Mouse (Mus musculus) liver, embryonic 14.5 days (tissue): ENCODE measurements around the gene Tspan1. TPM values are rescaled to one million over a fixed set of nuclear protein-coding genes. Genes with fewer than 3 reads are reported as not detected.

Source experiments
- ATAC-seq: fragments of 200-750 bp; cut with Nextera tagmentation; 2 replicates; pipeline ENCODE4 v1.8.0; 2017; ENCODE audit warnings: moderate number of reproducible peaks, mild to moderate bottlenecking, moderate library complexity; ENCODE audit not compliant: insufficient read depth
- DNase-seq, 3 experiments: peaks; one replicate each; pipeline ENCODE4 v3.0.0-alpha.2; 2012 to 2013; ENCODE audit warnings: low read depth in 3 of 3, low spot score in 3 of 3
- H3K27ac ChIP-seq: fragments of 300-500 bp; sonication (generic); 2 replicates; pipeline ENCODE4 v1.5.1; 2014; ENCODE audit warnings: moderate library complexity, mild to moderate bottlenecking, control low read depth, inconsistent platforms
- H3K27me3 ChIP-seq: fragments of 300-500 bp; sonication (generic); 2 replicates; pipeline ENCODE4 v1.6.1; 2014; ENCODE audit warnings: mild to moderate bottlenecking, low read length, moderate library complexity; ENCODE audit not compliant: control insufficient read depth, insufficient read depth
- H3K36me3 ChIP-seq: fragments of 300-500 bp; sonication (generic); replicated peaks from 2 replicates; pipeline ENCODE4 v1.6.1; 2014; ENCODE audit warnings: low read depth; ENCODE audit not compliant: control insufficient read depth, insufficient read depth
- H3K4me1 ChIP-seq, 2 experiments: fragments of 200-500 bp in 1 of 2; fragments of 300-500 bp in 1 of 2; sonication (generic) in 1 of 2; replicated peaks; 2 replicates each; pipeline ENCODE4 v1.6.1; 2012 to 2014; ENCODE audit warnings: antibody characterized with exemption in 1 of 2, inconsistent platforms in 1 of 2, low read length in 1 of 2; ENCODE audit not compliant: control insufficient read depth in 2 of 2, insufficient read depth in 2 of 2
- H3K4me2 ChIP-seq: fragments of 300-500 bp; sonication (generic); 2 replicates; pipeline ENCODE4 v1.6.1; 2014; ENCODE audit warnings: low read depth, mild to moderate bottlenecking, control low read depth, moderate library complexity
- H3K4me3 ChIP-seq, 2 experiments: fragments of 200-500 bp in 1 of 2; fragments of 300-500 bp in 1 of 2; sonication (generic) in 1 of 2; 2 replicates each; pipeline ENCODE4 v1.5.1; 2012 to 2014; ENCODE audit warnings: low read depth in 2 of 2, low read length in 2 of 2, mild to moderate bottlenecking in 2 of 2, control low read depth in 1 of 2, inconsistent platforms in 1 of 2, moderate library complexity in 1 of 2; ENCODE audit not compliant: insufficient read depth in 1 of 2
- H3K9ac ChIP-seq: fragments of 300-500 bp; sonication (generic); replicated peaks from 2 replicates; pipeline ENCODE4 v1.6.1; 2014; ENCODE audit warnings: mild to moderate bottlenecking, control low read depth, moderate library complexity
- H3K9me3 ChIP-seq: fragments of 300-500 bp; sonication (generic); 2 replicates; pipeline ENCODE4 v1.6.1; 2016; ENCODE audit warnings: low read length, mixed read lengths; ENCODE audit not compliant: control insufficient read depth
- CTCF ChIP-seq: IDR thresholded peaks from 2 replicates; pipeline ENCODE4 v1.5.1; 2016; ENCODE audit warnings: antibody characterized with exemption, low read depth, control low read depth
- EP300 ChIP-seq: IDR thresholded peaks from 2 replicates; pipeline ENCODE4 v1.6.1; 2016; ENCODE audit warnings: antibody characterized with exemption, low read depth
- WGBS: fragments of 180-500 bp; shearing (Covaris S2); extraction: QIAGEN DNeasy Blood & Tissue Kit; methylation state at CpG from one replicate; pipeline ENCODE4 v1.1.7; 2014; ENCODE audit not compliant: insufficient replicate concordance; 5-methylcytosine and 5-hydroxymethylcytosine counted together
- polyA plus RNA-seq, 2 experiments: library from polyadenylated mRNA; depleted of rRNA in 1 of 2; stranded (reverse) in 1 of 2; unstranded in 1 of 2; fragments of >200 nt; fragmentation: Nextera tagmentation in 1 of 2; extraction: Ambion mirVana in 1 of 2; gene quantifications; 2 replicates each; pipeline versions ENCODE4 v1.2.1 to v1.2.3; 2012 to 2014

Tspan1 gene
- polyA plus RNA-seq (2012; rRNA removed): 0.12 TPM in 1 of 2 replicates, not detected in the other
- polyA plus RNA-seq (2014; fragmentation: Nextera tagmentation; extraction: Ambion mirVana): not detected in 2 replicates

DNA sequence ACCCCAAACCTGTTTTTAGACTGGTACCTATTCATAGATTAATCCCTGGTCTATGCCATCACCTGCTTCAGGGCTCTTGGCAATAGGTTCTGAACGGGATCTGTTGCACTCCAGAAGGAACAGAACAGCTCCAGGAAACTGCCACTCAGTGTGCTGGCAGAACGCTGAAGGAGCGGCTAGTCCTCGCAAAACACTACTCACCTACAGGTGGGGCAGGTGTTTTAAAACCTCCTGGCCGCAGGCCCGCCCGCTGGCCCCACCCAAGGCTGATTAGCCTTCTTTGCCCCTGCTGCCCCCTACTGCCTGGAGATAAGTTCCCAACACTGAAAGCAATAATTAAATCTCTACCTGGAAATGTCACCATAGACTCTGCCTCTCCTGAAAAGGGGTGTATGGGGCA, at the start of gene Tspan1:
TSS of gene Tspan1 (minus strand) at position 198 of the 400 bp plus-strand sequence.
- no peak for ATAC-seq
- no peak within 1 kb of the TSS for H3K4me2 ChIP-seq
- H3K27ac ChIP-seq: no peak within 1 kb of the TSS
- DNase-seq: no peak
- no peaks in the 10 kb centered on the region for H3K9me3 ChIP-seq
- 22% methylated on average over 7 of the region's 7 CpGs for WGBS
- H3K4me3 ChIP-seq: no peak within 1 kb of the TSS
- H3K36me3 ChIP-seq: no peaks in the 10 kb centered on the region
- H3K27me3 ChIP-seq: no peaks in the 10 kb centered on the region
- H3K4me1 ChIP-seq: 0 out of 4 replicates have a peak, but pooled peaks cover 0 to under 1% of the 10 kb centered on the region in 2 experiments
- H3K9ac ChIP-seq: no peak within 1 kb of the TSS
- peak; percentile 42 for TF ChIP-seq CTCF
- TF ChIP-seq EP300: no peak

GRCm38 (mm10) chr4:116217046-116217445, 49.6 kb upstream of the Tspan1 start:
- DNase-seq (no peak), ATAC-seq (no peak)
- Histone ChIP-seq H3K36me3 (no peaks in the 10 kb centered on the region), H3K4me2 (no peak overlapping the region), H3K4me3 (no peak overlapping the region), H3K9me3 (no peaks in the 10 kb centered on the region), H3K27me3 (no peaks in the 10 kb centered on the region), H3K9ac (no peak overlapping the region), H3K27ac (no peak overlapping the region), H3K4me1 (no peaks in the 10 kb centered on the region; a peak in 1 of 4 replicates)
- 56% methylated on average over 2 of the region's 2 CpGs for WGBS
- TF ChIP-seq EP300 (no peak), CTCF (no peak)

DNA sequence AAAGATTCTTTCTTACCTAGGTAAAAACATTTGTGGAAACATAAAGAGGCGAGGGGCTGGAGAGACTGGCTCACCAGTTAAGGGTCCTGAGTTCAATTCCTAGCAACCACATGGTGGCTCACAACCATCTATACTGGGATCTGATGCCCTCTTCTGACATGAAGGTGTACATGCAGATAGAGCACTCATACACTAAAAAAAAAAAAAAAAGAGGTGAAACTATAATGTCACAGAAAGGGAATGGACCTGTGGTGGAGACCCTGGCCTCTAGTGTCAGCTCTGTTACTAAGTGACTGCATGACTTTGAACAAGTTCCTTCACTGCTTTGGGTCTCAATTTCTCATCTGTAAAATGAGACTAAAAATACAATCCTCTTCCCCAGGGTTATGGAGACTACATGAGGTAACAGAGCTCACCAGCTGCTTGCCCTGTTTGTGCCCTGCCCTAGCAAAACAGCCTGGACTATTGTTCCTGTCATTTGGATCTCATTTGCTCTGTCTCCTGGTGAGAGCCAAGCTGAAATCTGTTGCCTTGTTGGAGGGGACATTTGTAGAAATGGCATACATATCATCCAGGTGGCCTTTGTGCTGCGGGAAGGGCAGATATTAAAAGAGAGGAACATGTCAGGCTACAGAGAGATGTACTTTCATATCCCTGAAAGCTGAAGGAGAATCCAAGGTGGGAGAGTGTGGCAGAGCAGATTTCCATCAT, 48.6 kb upstream of the Tspan1 start:
- Histone ChIP-seq H3K9ac (no peak overlapping the region), H3K36me3 (no peaks in the 10 kb centered on the region), H3K4me2 (no peak overlapping the region), H3K4me1 (no peaks in the 10 kb centered on the region; a peak in 1 of 4 replicates), H3K4me3 (no peak overlapping the region), H3K27ac (no peak overlapping the region), H3K9me3 (no peaks in the 10 kb centered on the region), H3K27me3 (no peaks in the 10 kb centered on the region)
- WGBS: 67% methylated on average over 2 of the region's 2 CpGs
- no peak for DNase-seq
- TF ChIP-seq EP300: no peak
- TF ChIP-seq CTCF: no peak
- no peak for ATAC-seq

- Histone ChIP-seq H3K4me1 (no peaks in the 10 kb centered on the region), H3K4me3 (no peak overlapping the region), H3K27ac (no peak overlapping the region), H3K36me3 (no peaks in the 10 kb centered on the region), H3K9me3 (no peaks in the 10 kb centered on the region), H3K27me3 (no peaks in the 10 kb centered on the region), H3K9ac (no peak overlapping the region), H3K4me2 (no peak overlapping the region)
- no peak for DNase-seq
- no peak for ATAC-seq
- 44% methylated on average over 1 of the region's 1 CpGs for WGBS
- TF ChIP-seq EP300 (no peak), CTCF (no peak)
Measured at GRCm38 (mm10) chr4:116208891-116209290, 41.5 kb upstream of the Tspan1 start.

DNA sequence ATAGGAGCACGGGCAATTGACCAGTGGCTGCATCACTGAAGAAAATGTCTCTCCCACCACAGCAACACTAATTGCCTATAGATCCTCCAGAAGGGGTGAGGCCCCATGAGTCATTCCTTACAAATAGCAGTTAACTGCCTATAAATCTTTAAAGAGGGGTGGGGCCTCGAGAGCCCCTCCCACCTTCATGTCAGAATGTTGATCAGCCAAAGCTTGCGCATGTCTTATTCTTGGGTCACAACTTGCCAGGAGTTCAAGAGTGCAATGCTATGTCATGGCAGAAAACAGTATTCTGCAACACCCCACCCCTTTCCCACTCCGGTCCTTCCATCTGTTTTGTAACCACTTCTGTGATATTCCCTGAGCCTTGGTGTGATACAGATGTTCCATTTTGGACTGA, 39.1 kb upstream of the Tspan1 start:
- WGBS: 74% methylated on average over 4 of the region's 4 CpGs
- TF ChIP-seq CTCF: no peak
- no peak for TF ChIP-seq EP300
- Histone ChIP-seq H3K36me3 (no peaks in the 10 kb centered on the region), H3K9me3 (no peaks in the 10 kb centered on the region), H3K27ac (no peak overlapping the region), H3K4me3 (no peak overlapping the region), H3K4me2 (no peak overlapping the region), H3K4me1 (no peaks in the 10 kb centered on the region), H3K27me3 (no peaks in the 10 kb centered on the region), H3K9ac (no peak overlapping the region)
- DNase-seq (no peak), ATAC-seq (no peak)
